Mouse (Mus musculus): ENCODE results near the gene Ccdc57. TPM values are rescaled to one million over a fixed set of nuclear protein-coding genes. Genes with fewer than 3 reads are reported as not detected.

Gene Ccdc57
- under 1 TPM; 0.58 to 0.88 TPM for total RNA-seq (2023)

GRCm38 (mm10) chr11:120932564-120933398 is at the start of gene Ccdc57:
Ccdc57 (minus strand) TSS chr11:120932872.

GRCm38 (mm10) chr11:120948328-120948727 is 15.7 kb upstream of the Ccdc57 start, which contains the start of gene Slc16a3:
Slc16a3 (plus strand) TSS chr11:120948480.

DNA sequence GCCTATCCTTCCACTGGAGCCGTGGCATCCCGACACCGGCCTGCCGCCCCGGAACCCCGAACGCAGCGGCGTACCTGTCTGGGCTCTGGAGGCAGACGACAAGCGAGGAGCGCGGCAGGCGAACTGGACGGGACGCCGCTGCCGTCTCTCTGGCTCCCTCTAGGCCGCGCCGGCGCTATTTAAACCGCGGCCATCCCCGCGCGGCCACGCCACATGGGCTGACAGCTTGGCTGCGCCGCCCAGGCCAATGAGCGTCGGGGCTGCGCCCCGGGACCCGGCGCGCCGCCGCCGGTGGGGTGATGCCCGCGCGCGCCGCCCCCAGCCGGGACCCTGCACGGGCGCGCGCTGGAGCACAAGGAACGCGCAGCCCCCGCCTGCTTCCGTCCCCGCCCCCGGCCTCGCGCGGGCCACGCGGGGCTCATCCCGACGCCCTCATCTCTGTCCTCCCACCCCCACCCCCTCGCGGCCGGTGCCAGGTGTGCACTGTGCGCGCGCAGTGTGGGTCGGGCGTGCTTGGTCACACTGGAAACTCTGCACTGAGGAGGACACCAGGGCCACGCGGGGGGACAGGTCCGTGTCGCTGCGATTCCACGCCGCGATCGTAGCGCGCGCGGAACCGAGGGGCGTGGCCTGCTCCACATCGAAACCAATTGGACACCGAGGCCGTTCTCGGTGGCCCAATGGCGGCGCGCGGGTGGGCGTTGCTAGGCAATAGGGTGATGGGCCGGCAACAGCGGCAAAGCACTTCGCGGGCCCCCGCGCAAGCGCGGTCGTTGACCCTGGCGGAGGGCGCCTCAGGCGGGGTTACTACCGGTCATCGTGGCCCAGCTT is 108.5 kb downstream of the Ccdc57 start, which contains the start of gene Fasn:
Gene Fasn (minus strand): TSS at position 592 of the 831 bp plus-strand sequence.

DNA sequence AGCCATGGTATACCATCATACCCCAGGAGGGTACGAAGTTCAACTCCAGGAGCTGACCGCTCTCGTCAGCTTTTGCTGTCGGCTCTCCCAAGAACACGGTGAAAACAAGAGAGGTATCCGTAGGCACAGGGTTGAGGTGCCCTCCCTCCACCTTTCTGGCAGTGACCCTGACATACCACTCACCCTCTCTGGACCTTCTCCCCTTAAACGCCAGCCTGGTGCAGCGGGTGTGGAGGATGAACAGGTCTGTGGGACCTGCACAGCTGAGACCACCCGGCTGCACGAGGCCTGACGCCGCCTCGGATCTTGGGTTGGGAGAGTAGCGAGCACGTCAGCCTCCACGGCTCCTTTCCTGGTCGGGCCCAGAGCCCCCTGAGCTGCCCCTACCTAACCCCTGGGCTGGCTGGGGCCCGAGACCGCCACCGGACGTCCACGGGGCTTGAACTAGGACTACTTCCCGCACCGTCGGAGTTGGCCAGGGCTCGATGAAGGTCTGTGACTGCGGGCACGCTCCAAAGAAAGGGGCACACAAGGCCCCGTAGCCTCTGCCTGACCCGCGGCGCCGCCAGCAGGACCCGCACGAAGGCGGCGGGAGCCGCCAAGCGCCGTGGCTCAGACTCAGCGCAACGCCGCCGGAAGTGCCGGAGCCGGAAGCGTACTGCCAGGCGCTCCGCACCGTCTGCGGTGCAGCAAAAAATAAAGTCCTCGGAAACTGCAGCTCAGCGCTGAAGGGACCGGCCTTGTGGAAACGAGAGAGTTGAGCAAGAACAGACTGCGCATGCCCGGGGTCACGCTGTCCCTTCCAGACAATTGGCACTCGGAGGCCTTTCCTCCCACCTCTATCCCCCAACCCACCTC is 136.7 kb downstream of the Ccdc57 start, which contains the start of gene Dus1l:
Gene Dus1l (minus strand): TSS at position 648 of the 858 bp plus-strand sequence.

GRCm38 (mm10) chr11:120784064-120784791 is 148.4 kb downstream of the Ccdc57 start, which contains the start of the genes Rfng and Gps1:
Rfng (minus strand) TSS chr11:120784207.
Gps1 (plus strand) TSS chr11:120784272.

Other genes starting within 250 kb of the Ccdc57 start
- 10 to 100 TPM; 34.6 to 45.6 TPM for gene Cenpx, start 219.1 kb downstream of the Ccdc57 start, total RNA-seq (2023)
- 10 to 100 TPM; 30.5 to 36.0 TPM for gene Lrrc45, start 218.9 kb downstream of the Ccdc57 start, total RNA-seq (2023)
- 1 to 10 TPM; 1.0 to 2.9 TPM for gene Rac3, start 211.4 kb downstream of the Ccdc57 start, total RNA-seq (2023)
- 10 to 100 TPM; 26.2 to 29.1 TPM for gene Dcxr, start 205.6 kb downstream of the Ccdc57 start, total RNA-seq (2023)
- 10 to 100 TPM; 11.8 to 24.2 TPM for gene Cbr2, start 200.8 kb downstream of the Ccdc57 start, total RNA-seq (2023)
- 10 to 100 TPM; 40.5 to 48.6 TPM for gene Hmga1b, start 170.1 kb downstream of the Ccdc57 start, total RNA-seq (2023)
- gene Rfng, start 148.7 kb downstream of the Ccdc57 start, total RNA-seq (2023): 10 to 100 TPM; 16.9 to 20.9 TPM
- 10 to 100 TPM; 53.1 to 57.5 TPM for gene Gps1, start 148.6 kb downstream of the Ccdc57 start, total RNA-seq (2023)
- 10 to 100 TPM; 39.3 to 50.0 TPM for gene Dus1l, start 136.5 kb downstream of the Ccdc57 start, total RNA-seq (2023)
- 10 to 100 TPM; 46.7 to 64.3 TPM for gene Fasn, start 108.3 kb downstream of the Ccdc57 start, total RNA-seq (2023)
- gene Slc16a3, start 15.6 kb upstream of the Ccdc57 start, total RNA-seq (2023): 100 to 1,000 TPM; 145 to 159 TPM
- 100 to 1,000 TPM; 146 to 149 TPM for gene Csnk1d, start 58.5 kb upstream of the Ccdc57 start, total RNA-seq (2023)
- gene Cd7, start 106.5 kb upstream of the Ccdc57 start, total RNA-seq (2023): 10 to 100 TPM; 22.4 to 35.1 TPM
- gene Sectm1b, start 130.7 kb upstream of the Ccdc57 start, total RNA-seq (2023): not detected
- under 1 TPM; 0.52 to 0.97 TPM for gene Sectm1a, start 148.3 kb upstream of the Ccdc57 start, total RNA-seq (2023)
- gene Tex19.2, start 185.8 kb upstream of the Ccdc57 start, total RNA-seq (2023): not detected
- not detected for gene Tex19.1, start 213.3 kb upstream of the Ccdc57 start, total RNA-seq (2023)
- not detected for gene Uts2r, start 227.4 kb upstream of the Ccdc57 start, total RNA-seq (2023)

Data from monocyte, adult 59 days (primary cell).